Mouse (Mus musculus): ENCODE results near the gene Gsdme.

The Gsdme gene

DNA sequence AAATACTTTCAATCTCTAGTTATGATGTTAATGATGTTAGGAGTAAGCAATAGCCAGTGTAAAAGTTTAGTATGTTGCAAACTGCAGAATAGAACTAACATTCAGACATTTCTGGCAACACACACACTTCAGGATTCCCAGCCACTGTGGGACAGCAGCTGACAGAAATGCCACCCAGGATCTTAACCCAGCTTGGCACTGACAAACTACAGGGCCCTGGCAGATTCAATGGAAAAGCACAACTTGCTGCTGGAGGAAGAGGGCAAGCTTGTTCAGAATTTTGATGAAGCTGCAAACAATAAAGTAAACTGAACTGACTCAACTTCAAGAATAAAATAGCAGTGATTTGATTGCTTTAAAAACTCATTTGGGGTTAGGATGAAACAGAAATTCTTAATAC lies 93.9 kb downstream of the Gsdme start:
- no peak for TF ChIP-seq GATA4 (IDR thresholded peaks at IDR 0.05; ENCODE audit: insufficient replicate concordance, low read length)

DNA sequence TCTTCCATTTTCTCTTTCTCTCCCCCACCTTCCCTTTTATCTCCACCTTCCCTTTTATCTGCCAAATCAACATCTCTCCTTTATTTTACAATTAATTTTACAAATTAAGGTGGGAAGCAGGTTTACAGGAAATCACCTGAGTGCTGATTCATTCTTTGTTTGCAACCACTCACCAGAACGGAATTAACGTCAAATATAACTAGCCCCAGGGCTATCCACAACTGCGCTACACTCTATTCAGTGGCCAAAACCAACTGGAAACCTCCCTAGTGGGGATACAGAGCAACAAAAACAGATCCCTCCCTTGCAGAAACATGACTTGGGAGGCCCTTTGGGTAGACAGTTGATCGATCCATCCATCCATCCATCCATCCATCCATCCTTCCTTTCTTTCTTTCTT lies 94.8 kb downstream of the Gsdme start:
- TF ChIP-seq GATA4 (IDR thresholded peaks at IDR 0.05; ENCODE audit: insufficient replicate concordance, low read length): no peak

GRCm38 (mm10) chr6:50163013-50163412 lies 100.6 kb downstream of the Gsdme start:
- TF ChIP-seq GATA4 (IDR thresholded peaks at IDR 0.05; ENCODE audit: insufficient replicate concordance, low read length): no peak

GRCm38 (mm10) chr6:50159842-50160241 lies 103.8 kb downstream of the Gsdme start:
- no peak for TF ChIP-seq GATA4 (IDR thresholded peaks at IDR 0.05; ENCODE audit: insufficient replicate concordance, low read length)

GRCm38 (mm10) chr6:50149378-50149777 lies 114.3 kb downstream of the Gsdme start:
- no peak for TF ChIP-seq GATA4 (IDR thresholded peaks at IDR 0.05; ENCODE audit: insufficient replicate concordance, low read length)

GRCm38 (mm10) chr6:50146158-50146557 lies 117.5 kb downstream of the Gsdme start:
- no peak for TF ChIP-seq GATA4 (IDR thresholded peaks at IDR 0.05; ENCODE audit: insufficient replicate concordance, low read length)

DNA sequence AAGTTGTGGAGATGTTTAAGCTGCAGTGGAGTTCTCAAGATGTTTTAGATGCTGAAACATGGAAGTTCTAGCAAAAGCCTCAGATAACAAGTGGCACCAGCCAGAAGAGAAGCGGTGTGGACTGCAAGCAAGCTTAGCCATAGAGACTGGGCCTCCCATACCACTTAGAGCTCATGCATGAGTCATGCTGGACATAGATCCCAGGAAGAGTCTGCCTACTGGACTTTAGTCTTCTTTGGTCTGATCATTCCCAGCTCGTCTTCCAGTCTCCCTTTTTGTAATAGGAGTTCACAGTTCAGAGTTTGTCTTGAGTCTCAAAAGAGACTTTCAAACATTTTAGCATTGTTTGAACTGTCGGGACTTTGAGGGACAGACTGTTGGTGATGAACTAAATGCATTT lies 124.1 kb downstream of the Gsdme start:
- no peak for TF ChIP-seq GATA4 (IDR thresholded peaks at IDR 0.05; ENCODE audit: insufficient replicate concordance, low read length)

All from liver, adult (tissue).